Mouse (Mus musculus): ENCODE data around the gene Nrp2.

- TF ChIP-seq EP300 (IDR thresholded peaks at IDR 0.05; ENCODE audit: low read depth) (no peak), CTCF (IDR thresholded peaks at IDR 0.05; ENCODE audit: low read depth) (no peak)
These were observed 57.0 kb downstream of the Nrp2 start for GRCm38 (mm10) chr1:62760086-62760485.

Data from heart, postnatal 0 days (tissue).